Mouse (Mus musculus): Measurements from ENCODE around the gene Ccnk.

The Ccnk gene

GRCm38 (mm10) chr12:108246759-108247500 lies 67.6 kb downstream of the Ccnk start:
- no peak for DNase-seq

- no peak for DNase-seq
Measured at GRCm38 (mm10) chr12:108249019-108249418, 69.6 kb downstream of the Ccnk start.

- peak; percentile 93 to 96 for DNase-seq
Measured at GRCm38 (mm10) chr12:108249522-108249921, 70.1 kb downstream of the Ccnk start.

GRCm38 (mm10) chr12:108251034-108251792 lies 71.8 kb downstream of the Ccnk start:
- no peak for DNase-seq

GRCm38 (mm10) chr12:108251825-108252542 lies 72.6 kb downstream of the Ccnk start:
- no peak for DNase-seq

Measured in kidney, adult 8-10 months (tissue).